Comparison of ENCODE assay signal across 8 mouse cellular contexts in genomic region chr10:126905650-126906075, GRCm38 (mm10). TPM values are rescaled to one million over a fixed set of nuclear protein-coding genes. Genes with fewer than 3 reads are reported as not detected.
DNase-seq lines count a peak whose midpoint lies in the region; ATAC-seq lines count a peak whose summit lies in the region.

No protein-coding gene starts in this region.

- H3K36me3 ChIP-seq in forebrain, embryonic 14.5 days (ENCODE audit: control insufficient read depth, insufficient read depth, low read length): no peaks in the 10 kb centered on the region
- no peaks in the 10 kb centered on the region for H3K36me3 ChIP-seq in neural tube, embryonic 15.5 days

- peak overlapping the region; percentile 45; the same call in 1 of the 2 replicates for H3K27ac ChIP-seq in forebrain, embryonic 14.5 days (ENCODE audit: low read depth, low read length)
- H3K27ac ChIP-seq in neural tube, embryonic 15.5 days (replicated peaks): peak overlapping the region; percentile 87

- intact Hi-C loops in heart, postnatal 14 days (cut with DNase I): no loop called here

- peak overlapping the region; percentile 55 for H3K9ac ChIP-seq in forebrain, embryonic 14.5 days (ENCODE audit: low read length)
- peak overlapping the region; percentile 67 for H3K9ac ChIP-seq in neural tube, embryonic 15.5 days (replicated peaks)

- DNase-seq in ES-CJ7 (ENCODE audit: low read depth, low spot score): peak; percentile 94
- peak; percentile 86 for DNase-seq in cerebellum, adult 11 months
- peak; percentile 98 for DNase-seq in forebrain, embryonic 14.5 days (ENCODE audit: low spot score)
- DNase-seq in heart, postnatal 14 days: peak; percentile 91 to 95
- DNase-seq in layer of hippocampus, adult 11-12 months (ENCODE audit: low spot score): peak; percentile 93
- DNase-seq in lung, adult 18-20 months: peak; percentile 94 to 96
- peak; percentile 93 for DNase-seq in testis, postnatal 14 days (ENCODE audit: low spot score)

- 0 out of 2 replicates have a peak, but pooled peaks cover 2% of the 10 kb centered on the region for H3K4me1 ChIP-seq in forebrain, embryonic 14.5 days (ENCODE audit: control insufficient read depth, insufficient read depth, low read length)
- peaks cover 11% of the 10 kb centered on the region for H3K4me1 ChIP-seq in neural tube, embryonic 15.5 days

- 2% methylated on average over 30 of the region's 30 CpGs for WGBS in forebrain, embryonic 14.5 days
- WGBS in neural tube, embryonic 15.5 days: under 1% methylated on average over 30 of the region's 30 CpGs

- peak; percentile 88 for ATAC-seq in forebrain, embryonic 14.5 days
- ATAC-seq in neural tube, embryonic 15.5 days (ENCODE audit: low FRiP score): peak; percentile 82

- no peaks in the 10 kb centered on the region for H3K27me3 ChIP-seq in forebrain, embryonic 14.5 days (replicated peaks; ENCODE audit: control insufficient read depth, insufficient read depth, low read length)
- 0 out of 2 replicates have a peak, but pooled peaks cover 3% of the 10 kb centered on the region for H3K27me3 ChIP-seq in neural tube, embryonic 15.5 days (replicated peaks)

- peak overlapping the region; percentile 38 for H3K4me3 ChIP-seq in forebrain, embryonic 14.5 days (ENCODE audit: low read depth, low read length)
- peak overlapping the region; percentile 51 for H3K4me3 ChIP-seq in neural tube, embryonic 15.5 days (replicated peaks)

- peak overlapping the region; percentile 73 for H3K4me2 ChIP-seq in forebrain, embryonic 14.5 days (ENCODE audit: low read length)
- peak overlapping the region; percentile 82 for H3K4me2 ChIP-seq in neural tube, embryonic 15.5 days

- no peaks in the 10 kb centered on the region for H3K9me3 ChIP-seq in forebrain, embryonic 14.5 days (replicated peaks; ENCODE audit: control insufficient read depth, low read length)
- no peaks in the 10 kb centered on the region for H3K9me3 ChIP-seq in neural tube, embryonic 15.5 days (replicated peaks)

RNA-seq across cellular contexts. Expression of gene Atp23, which starts 4.5 kb away (rescaled TPM):
- 10.0 and 10.6 TPM in 2 replicates for polyA plus RNA-seq in forebrain, embryonic 14.5 days (2014; fragmentation: Nextera tagmentation; extraction: Ambion mirVana)
- 1 to 10 TPM; 3.8 to 3.9 TPM for total RNA-seq in heart, postnatal 14 days (2021)
- 15.0 and 18.2 TPM in 2 replicates for polyA plus RNA-seq in neural tube, embryonic 15.5 days (2015; fragmentation: Nextera tagmentation; extraction: Ambion mirVana)

Comparison
In these comparisons a context has a peak if more than half of its experiments do, and no peak if none do; other contexts are left out.
1. Peak in every context shown above with its lines: DNase-seq, ATAC-seq, H3K4me3 ChIP-seq and H3K27ac ChIP-seq.